ENCODE assay signal across 1 mouse cellular context in genomic region chr12:31527407-31527806, GRCm38 (mm10).
TF ChIP-seq lines count a peak whose summit lies in the region.

No protein-coding gene starts in this region.

TF ChIP-seq in MEL, 35 proteins besides CTCF, POLR2A, EP300 and RAD21:
- no peak for TF ChIP-seq TBP (IDR thresholded peaks at IDR 0.05; ENCODE audit: low read depth, low read length)
- TF ChIP-seq CHD1 (IDR thresholded peaks at IDR 0.05; ENCODE audit: low read depth, low read length) = no peak
- TF ChIP-seq SIN3A (IDR thresholded peaks at IDR 0.05; ENCODE audit: low read length) = no peak
- TF ChIP-seq NRF1 (IDR thresholded peaks at IDR 0.05; ENCODE audit: insufficient read depth, low read depth, low read length, poor library complexity, severe bottlenecking) = no peak
- no peak for TF ChIP-seq ELF1 (IDR thresholded peaks at IDR 0.05; ENCODE audit: low read depth, low read length)
TF ChIP-seq in MEL: peak in this region for 0.
